Mouse (Mus musculus) spleen, adult 2 months (tissue): Measurements from ENCODE around the gene Tnrc6b.

Source experiments
- CTCF ChIP-seq: fragments of 200-500 bp; IDR thresholded peaks from 2 replicates; pipeline ENCODE4 v1.5.1; 2011; ENCODE audit warnings: mild to moderate bottlenecking, inconsistent platforms; ENCODE audit not compliant: insufficient read depth, insufficient read length, insufficient replicate concordance; ENCODE audit errors: extremely low read depth
- POLR2A ChIP-seq: fragments of 200-500 bp; IDR thresholded peaks from 2 replicates; pipeline ENCODE4 v1.6.1; 2011; ENCODE audit warnings: low read depth, low read length, inconsistent platforms

DNA sequence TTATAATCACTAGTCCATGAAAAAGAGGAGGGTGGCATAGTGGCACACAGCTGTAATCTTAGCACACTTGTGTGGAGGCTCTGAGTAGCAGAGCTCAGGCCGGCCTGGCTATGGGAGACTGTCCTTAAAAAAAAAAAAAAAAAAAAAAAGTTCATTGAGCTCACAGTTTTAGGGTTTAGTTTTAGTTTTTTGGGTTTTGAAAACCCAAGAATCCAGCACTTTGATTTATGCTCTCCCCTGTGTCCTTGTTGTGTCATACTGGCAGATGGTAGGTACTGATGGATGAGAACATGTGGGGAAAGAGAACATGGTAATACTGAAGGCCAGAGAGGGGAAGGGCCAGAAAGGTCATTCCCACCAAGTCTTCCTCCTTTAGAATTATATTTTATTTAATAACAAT lies 19.9 kb downstream of the Tnrc6b start:
- TF ChIP-seq CTCF (no peak), POLR2A (no peak)
